ENCODE assay signal across 18 mouse cellular contexts in the genomic region with DNA sequence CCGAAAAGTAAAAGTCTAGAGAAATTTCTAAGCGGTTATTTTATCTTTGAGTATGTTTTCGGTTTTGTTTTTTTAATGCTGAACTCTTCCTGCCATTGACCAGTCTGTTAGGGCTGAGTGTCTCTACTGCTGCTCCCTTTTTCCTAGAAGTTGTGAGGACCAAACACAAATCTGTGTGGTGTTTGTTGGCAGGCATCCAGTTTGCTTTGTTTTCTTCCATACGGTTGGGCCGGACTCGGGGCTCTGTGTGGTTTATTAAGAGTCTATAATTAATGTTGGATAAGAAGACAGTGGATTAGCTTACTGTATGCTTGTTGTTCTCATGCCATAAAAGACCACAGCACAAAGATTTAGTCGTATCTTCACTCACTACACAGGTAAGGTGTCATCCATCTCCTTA.
DNase-seq lines count a peak whose midpoint lies in the region; ATAC-seq and TF ChIP-seq lines count a peak whose summit lies in the region.
"Had no signal": no experiment of that assay in that cellular context is flagged by ENCODE, and none has a peak within 500 bp of the region (broad histone marks: within the 10 kb centered on the region; RNA-seq: fewer than 3 reads in every experiment).

No protein-coding gene starts in this region.

- no peak overlapping the region for H3K4me3 ChIP-seq in lung, postnatal 0 days (ENCODE audit: low read depth, low read length)
- H3K4me3 ChIP-seq in forebrain, embryonic 14.5 days (ENCODE audit: low read depth, low read length) = no peak overlapping the region
- H3K4me3 ChIP-seq: heart, embryonic 10.5 days; hindbrain, embryonic 13.5 days; lung, embryonic 15.5 days; megakaryocyte, embryonic 14.5 days had no signal

- intact Hi-C loops in heart, postnatal 25 days (cut with DNase I) = no loop called here

- TF ChIP-seq EP300 in lung, postnatal 0 days (IDR thresholded peaks at IDR 0.05) = no peak

- 58% methylated on average over 7 of the region's 7 CpGs for WGBS in lung, postnatal 0 days
- 35% methylated on average over 7 of the region's 7 CpGs for WGBS in forebrain, embryonic 14.5 days

- H3K27me3 ChIP-seq in lung, postnatal 0 days (replicated peaks; ENCODE audit: insufficient read depth, low read length) = no peaks in the 10 kb centered on the region
- H3K27me3 ChIP-seq in forebrain, embryonic 14.5 days (replicated peaks; ENCODE audit: control insufficient read depth, insufficient read depth, low read length) = no peaks in the 10 kb centered on the region
- H3K27me3 ChIP-seq: hindbrain, embryonic 13.5 days; lung, embryonic 15.5 days; megakaryocyte, embryonic 14.5 days had no signal

- no peaks in the 10 kb centered on the region for H3K4me1 ChIP-seq in lung, postnatal 0 days (ENCODE audit: insufficient read depth, low read depth, low read length)
- H3K4me1 ChIP-seq in forebrain, embryonic 14.5 days (ENCODE audit: control insufficient read depth, insufficient read depth, low read length) = peaks cover 33% of the 10 kb centered on the region
- H3K4me1 ChIP-seq: heart, embryonic 10.5 days; hindbrain, embryonic 13.5 days; megakaryocyte, embryonic 14.5 days had no signal

- DNase-seq in heart, postnatal 4 days = peak; percentile 12
- no peak for DNase-seq in heart, postnatal 25 days (ENCODE audit: low spot score)
- peak; percentile 11 for DNase-seq in lung, postnatal 14 days
- DNase-seq in lung, postnatal 0 days (ENCODE audit: low spot score) = no peak
- DNase-seq in forebrain, embryonic 14.5 days (ENCODE audit: low spot score) = peak; percentile 75
- DNase-seq: adrenal gland, adult 2 months; cerebellum, adult 8-10 months; gastrocnemius, postnatal 14 days; heart, postnatal 10 days; midbrain, embryonic 14.5 days had no signal

- H3K27ac ChIP-seq in lung, postnatal 0 days (ENCODE audit: low read length) = no peak overlapping the region
- H3K27ac ChIP-seq in forebrain, embryonic 14.5 days (ENCODE audit: low read depth, low read length) = peak overlapping the region; percentile 79
- H3K27ac ChIP-seq: heart, embryonic 10.5 days; hindbrain, embryonic 13.5 days; lung, embryonic 15.5 days; stomach, postnatal 0 days had no signal

- H3K4me2 ChIP-seq in lung, postnatal 0 days (replicated peaks; ENCODE audit: low read depth, low read length) = no peak overlapping the region
- no peak overlapping the region for H3K4me2 ChIP-seq in forebrain, embryonic 14.5 days (ENCODE audit: low read length)
- H3K4me2 ChIP-seq: hindbrain, embryonic 13.5 days; liver, embryonic 11.5 days; lung, embryonic 15.5 days had no signal

- no peak overlapping the region for H3K9ac ChIP-seq in lung, postnatal 0 days (replicated peaks; ENCODE audit: low read depth)
- 0 out of 2 replicates have a peak overlapping the region, but pooled peaks have one; percentile 8 for H3K9ac ChIP-seq in forebrain, embryonic 14.5 days (ENCODE audit: low read length)
- H3K9ac ChIP-seq: hindbrain, embryonic 13.5 days; lung, embryonic 15.5 days had no signal

- no peaks in the 10 kb centered on the region for H3K36me3 ChIP-seq in lung, postnatal 0 days (ENCODE audit: insufficient read depth, low read length)
- no peaks in the 10 kb centered on the region for H3K36me3 ChIP-seq in forebrain, embryonic 14.5 days (ENCODE audit: control insufficient read depth, insufficient read depth, low read length)
- H3K36me3 ChIP-seq: heart, embryonic 10.5 days; hindbrain, embryonic 13.5 days; lung, embryonic 15.5 days had no signal

- TF ChIP-seq CTCF in lung, postnatal 0 days (IDR thresholded peaks at IDR 0.05) = no peak

- H3K9me3 ChIP-seq in lung, postnatal 0 days (ENCODE audit: low read length) = no peaks in the 10 kb centered on the region
- H3K9me3 ChIP-seq in forebrain, embryonic 14.5 days (replicated peaks; ENCODE audit: control insufficient read depth, low read length) = no peaks in the 10 kb centered on the region
- H3K9me3 ChIP-seq: heart, embryonic 10.5 days; hindbrain, embryonic 13.5 days; lung, embryonic 15.5 days; megakaryocyte, embryonic 14.5 days had no signal

- no peak for ATAC-seq in lung, postnatal 0 days
- ATAC-seq in forebrain, embryonic 14.5 days = peak; percentile 63; the same call in 1 of the 2 replicates
- ATAC-seq in CD4-positive, CD25-positive, alpha-beta regulatory T cell, adult 4 months = no peak
- no peak for ATAC-seq in inflammation-experienced regulatory T-cells, adult 6 months

Comparison
In these comparisons a context has a peak if more than half of its experiments do, and no peak if none do; other contexts are left out.
1. DNase-seq: peak in heart, postnatal 4 days (single experiment), lung, postnatal 14 days (single experiment) and forebrain, embryonic 14.5 days (single experiment); none in heart, postnatal 25 days (single experiment) and lung, postnatal 0 days (single experiment).